31 mouse cellular contexts compared by ENCODE assay signal in the genomic region with DNA sequence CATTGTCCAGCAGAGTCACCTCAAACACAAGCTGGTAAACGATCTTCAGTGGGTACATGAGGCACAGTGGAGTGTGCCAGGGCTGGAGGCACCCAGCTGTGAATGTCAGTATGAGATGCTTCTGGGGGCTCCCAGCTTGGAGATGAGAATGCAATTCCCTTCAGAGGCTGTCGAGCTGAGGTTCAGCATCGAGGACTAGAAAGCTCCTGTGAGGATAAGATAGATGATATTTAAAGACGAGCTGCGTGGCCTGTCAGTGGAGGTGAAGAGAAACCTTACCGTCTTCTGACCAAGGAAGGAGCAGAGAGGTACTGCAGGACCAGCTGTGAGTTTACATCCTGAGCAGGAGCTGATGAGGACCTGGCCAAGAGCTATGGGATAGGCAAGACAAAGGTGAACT. TPM values are rescaled to one million over a fixed set of nuclear protein-coding genes. Genes with fewer than 3 reads are reported as not detected.
"Had no signal": no experiment of that assay in that cellular context is flagged by ENCODE, and none has a peak within 500 bp of the region (broad histone marks: within the 10 kb centered on the region; RNA-seq: fewer than 3 reads in every experiment).

No protein-coding gene starts in this region.

- H3K27me3 ChIP-seq: liver, embryonic 15.5 days; midbrain, embryonic 12.5 days; midbrain, embryonic 15.5 days; stomach, embryonic 15.5 days had no signal

- H3K36me3 ChIP-seq: intestine, embryonic 15.5 days; limb, embryonic 12.5 days; limb, embryonic 15.5 days; liver, embryonic 12.5 days; liver, embryonic 15.5 days; midbrain, embryonic 12.5 days; midbrain, embryonic 15.5 days; neural tube, embryonic 13.5 days; stomach, embryonic 15.5 days had no signal

- H3K9me3 ChIP-seq: intestine, embryonic 15.5 days; limb, embryonic 15.5 days; liver, embryonic 12.5 days; liver, embryonic 15.5 days; midbrain, embryonic 12.5 days; midbrain, embryonic 15.5 days; neural tube, embryonic 13.5 days; stomach, embryonic 15.5 days had no signal

- H3K9ac ChIP-seq: intestine, embryonic 15.5 days; limb, embryonic 12.5 days; limb, embryonic 15.5 days; liver, embryonic 12.5 days; liver, embryonic 15.5 days; midbrain, embryonic 12.5 days; midbrain, embryonic 15.5 days; neural tube, embryonic 13.5 days; stomach, embryonic 15.5 days had no signal

- H3K4me2 ChIP-seq: intestine, embryonic 15.5 days; limb, embryonic 12.5 days; limb, embryonic 15.5 days; liver, embryonic 12.5 days; liver, embryonic 15.5 days; midbrain, embryonic 12.5 days; midbrain, embryonic 15.5 days; neural tube, embryonic 13.5 days; stomach, embryonic 15.5 days had no signal

- H3K27ac ChIP-seq: intestine, embryonic 15.5 days; kidney, postnatal 0 days; layer of hippocampus, adult 2 months; limb, embryonic 12.5 days; limb, embryonic 15.5 days; liver, embryonic 12.5 days; liver, embryonic 15.5 days; midbrain, embryonic 12.5 days; midbrain, embryonic 15.5 days; neural tube, embryonic 13.5 days; stomach, embryonic 15.5 days had no signal

- DNase-seq: kidney, adult 2 months; kidney, postnatal 25 days; layer of hippocampus, adult 9-11 months; lung, adult 2 months; lung, postnatal 14 days; lung, postnatal 4 days; retina, postnatal 1 day; right cerebral cortex, postnatal 25 days; spleen, adult 18-20 months; thymus, adult 2 months; thymus, postnatal 14 days; thymus, postnatal 4 days had no signal

- H3K4me3 ChIP-seq: intestine, embryonic 15.5 days; layer of hippocampus, adult 2 months; limb, embryonic 12.5 days; limb, embryonic 15.5 days; liver, embryonic 12.5 days; liver, embryonic 15.5 days; midbrain, embryonic 12.5 days; midbrain, embryonic 15.5 days; myocyte; neural tube, embryonic 13.5 days; stomach, embryonic 15.5 days had no signal

- ATAC-seq: intestine, embryonic 15.5 days; liver, embryonic 12.5 days; midbrain, embryonic 15.5 days had no signal

- H3K4me1 ChIP-seq: intestine, embryonic 15.5 days; liver, embryonic 12.5 days; liver, embryonic 15.5 days; midbrain, embryonic 12.5 days; stomach, embryonic 15.5 days had no signal

RNA-seq across cellular contexts. Expression of a gene that starts 52.4 kb away (rescaled TPM):
- total RNA-seq: megakaryocyte progenitor cell, adult 5-6 weeks; megakaryocyte-erythroid progenitor cell, adult 5-6 weeks; monocyte, adult 5-6 weeks; neutrophil, adult 5-6 weeks had no signal
- polyA plus RNA-seq: intestine, embryonic 15.5 days; kidney, adult 2 months; kidney, embryonic 14.5 days; kidney, postnatal 0 days; large intestine, adult 2 months; limb, embryonic 12.5 days; limb, embryonic 15.5 days; liver, embryonic 12.5 days; liver, embryonic 15.5 days; lung, adult 2 months; lung, embryonic 16.5 days; myocyte; neural tube, embryonic 13.5 days; stomach, embryonic 15.5 days had no signal
